Mouse (Mus musculus): Measurements from ENCODE around the gene Hsdl2. TPM values are rescaled to one million over a fixed set of nuclear protein-coding genes. Genes with fewer than 3 reads are reported as not detected.

The Hsdl2 gene
- total RNA-seq, 2 experiments from 2014 or later: 25.7 to 28.1 TPM

GRCm38 (mm10) chr4:59666550-59667317, 85.4 kb downstream of the Hsdl2 start:
- no peak for DNase-seq (ENCODE audit: low spot score in 2 of 2)

DNA sequence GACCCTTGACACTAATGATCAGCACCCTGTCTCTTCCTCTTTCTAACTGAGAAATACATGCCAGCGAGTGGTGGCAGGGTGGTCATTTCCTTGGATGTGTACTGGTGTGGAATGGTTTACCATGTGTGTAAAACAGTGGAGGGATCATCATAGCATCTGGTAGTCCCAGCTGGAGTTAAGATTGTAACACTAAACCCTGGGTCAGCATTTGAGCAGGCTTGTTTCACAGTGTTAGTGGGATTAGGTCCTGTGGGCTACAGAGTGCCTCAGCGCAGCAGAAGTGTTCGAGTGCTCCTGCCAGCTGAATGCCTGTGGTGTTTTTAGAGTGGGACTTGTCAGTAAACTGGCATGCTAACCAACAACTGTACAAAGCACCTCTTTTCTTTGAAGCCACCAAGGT, 86.7 kb downstream of the Hsdl2 start:
- no peak for DNase-seq (ENCODE audit: low spot score in 2 of 2)

Other genes starting within 250 kb of the Hsdl2 start
- gene Susd1, start 142.9 kb upstream of the Hsdl2 start, total RNA-seq (2021): 1 to 10 TPM; 6.1 to 7.3 TPM
- gene Ptbp3, start 32.2 kb upstream of the Hsdl2 start, total RNA-seq (2021): 10 to 100 TPM; 31.3 to 34.4 TPM
- 10 to 100 TPM; 11.6 to 13.1 TPM for gene E130308A19Rik, start 44.6 kb downstream of the Hsdl2 start, total RNA-seq (2021)
- gene Inip, start 220.0 kb downstream of the Hsdl2 start, total RNA-seq (2021): 10 to 100 TPM; 21.7 to 27.0 TPM
- gene Snx30, start 224.3 kb downstream of the Hsdl2 start, total RNA-seq (2021): 10 to 100 TPM; 38.7 to 40.8 TPM